Mouse (Mus musculus): ENCODE measurements around the gene Haus3.

Haus3 gene

DNA sequence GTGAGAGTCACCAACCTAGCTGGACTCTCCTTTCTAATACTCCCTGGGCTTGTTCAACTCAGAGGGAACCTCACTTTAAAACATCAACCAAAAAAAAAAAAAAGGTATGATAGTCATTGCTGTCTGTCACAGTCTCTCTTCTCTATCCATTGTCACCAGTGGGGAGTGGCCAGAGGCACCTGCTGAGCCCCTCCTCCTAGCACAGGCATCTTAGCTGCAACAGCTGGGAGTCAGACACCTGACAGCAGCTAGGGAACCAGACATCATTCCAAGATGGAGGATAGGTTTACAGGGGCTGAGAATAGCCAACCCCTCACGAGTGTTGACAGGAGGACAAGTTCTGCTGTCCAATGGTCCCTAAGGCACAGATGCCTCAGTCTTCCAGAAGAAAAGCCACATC, 25.1 kb upstream of the Haus3 start:
- TF ChIP-seq GATA4 (IDR thresholded peaks at IDR 0.05; ENCODE audit: insufficient replicate concordance, low read length), result no peak

DNA sequence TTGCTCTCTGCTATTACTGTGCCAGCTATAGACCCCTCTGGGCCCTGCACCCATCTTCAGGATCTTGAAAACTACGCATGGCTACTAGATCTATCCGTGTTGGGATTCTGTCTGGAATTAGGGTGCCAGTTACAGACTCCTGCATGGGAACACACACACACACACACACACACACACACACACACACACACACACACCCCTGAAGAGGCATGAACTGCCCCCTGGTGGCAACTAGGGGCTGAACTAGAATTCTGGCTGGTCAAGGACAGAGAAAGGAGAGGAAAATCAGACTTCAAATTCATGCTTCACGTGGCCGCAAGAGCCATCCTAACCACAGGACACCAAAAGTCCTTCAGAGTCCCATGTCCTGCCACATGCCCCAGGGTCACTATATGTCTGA, 22.5 kb upstream of the Haus3 start:
- no peak for TF ChIP-seq GATA4 (IDR thresholded peaks at IDR 0.05; ENCODE audit: insufficient replicate concordance, low read length)

DNA sequence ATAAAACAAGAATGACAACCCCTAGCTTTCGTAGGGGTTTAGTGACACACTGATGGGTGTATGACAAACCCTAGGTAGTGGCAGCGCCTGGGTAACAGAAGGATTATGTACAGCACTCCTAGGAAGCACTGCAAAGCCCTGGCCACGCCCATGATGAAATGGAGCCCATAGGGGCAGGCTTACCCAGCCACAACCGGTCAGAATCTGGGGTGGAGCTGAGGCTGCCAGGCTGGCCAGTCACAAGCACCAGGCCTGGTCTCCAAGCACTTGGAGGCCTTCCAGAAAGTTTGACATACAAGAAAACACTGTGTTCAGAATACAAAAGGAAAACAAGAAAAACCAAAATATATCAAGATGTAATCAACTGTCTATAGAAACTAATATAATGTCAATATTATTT, 21.7 kb upstream of the Haus3 start:
- no peak for TF ChIP-seq GATA4 (IDR thresholded peaks at IDR 0.05; ENCODE audit: insufficient replicate concordance, low read length)

DNA sequence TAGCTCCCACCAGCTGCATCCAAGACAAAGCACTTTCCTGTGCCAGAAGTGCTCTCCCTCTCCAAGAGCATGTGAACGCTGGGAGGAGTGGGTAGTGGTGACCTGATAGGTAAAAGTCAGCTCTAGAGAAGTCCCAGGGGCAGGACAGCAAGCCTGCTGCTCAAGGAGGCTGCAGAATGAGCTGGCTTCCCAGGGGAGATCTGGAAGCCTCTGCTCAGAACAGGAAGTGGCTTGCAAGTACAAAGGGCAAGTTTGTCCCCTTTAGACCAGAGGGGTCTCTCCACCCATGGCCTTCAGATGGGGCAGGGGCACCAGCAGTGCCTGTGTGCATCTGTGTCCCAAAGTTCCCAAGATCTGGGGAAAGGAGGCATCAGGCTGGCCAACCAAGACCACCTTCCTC, 20.2 kb upstream of the Haus3 start:
- TF ChIP-seq GATA4 (IDR thresholded peaks at IDR 0.05; ENCODE audit: insufficient replicate concordance, low read length), result no peak

DNA sequence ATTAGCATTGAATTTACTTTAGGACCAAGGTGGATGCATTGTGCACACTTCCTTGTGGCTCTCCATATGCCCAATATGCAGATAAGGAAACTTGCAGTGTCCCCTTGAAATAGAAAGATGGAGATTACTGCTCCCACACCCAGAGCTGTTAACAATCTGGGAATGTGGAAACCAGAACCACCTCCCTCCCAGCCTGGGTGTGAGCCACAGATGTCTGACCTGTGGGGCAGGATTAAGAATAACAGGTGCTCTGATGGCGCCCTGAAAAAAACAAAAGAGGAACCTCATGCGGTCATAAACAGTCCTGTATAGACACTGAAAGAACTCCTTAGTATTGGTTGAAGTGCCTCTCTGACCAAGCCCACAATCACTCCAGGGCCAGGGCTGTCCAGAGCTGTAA, 19.5 kb upstream of the Haus3 start:
- TF ChIP-seq GATA4 (IDR thresholded peaks at IDR 0.05; ENCODE audit: insufficient replicate concordance, low read length), result no peak

DNA sequence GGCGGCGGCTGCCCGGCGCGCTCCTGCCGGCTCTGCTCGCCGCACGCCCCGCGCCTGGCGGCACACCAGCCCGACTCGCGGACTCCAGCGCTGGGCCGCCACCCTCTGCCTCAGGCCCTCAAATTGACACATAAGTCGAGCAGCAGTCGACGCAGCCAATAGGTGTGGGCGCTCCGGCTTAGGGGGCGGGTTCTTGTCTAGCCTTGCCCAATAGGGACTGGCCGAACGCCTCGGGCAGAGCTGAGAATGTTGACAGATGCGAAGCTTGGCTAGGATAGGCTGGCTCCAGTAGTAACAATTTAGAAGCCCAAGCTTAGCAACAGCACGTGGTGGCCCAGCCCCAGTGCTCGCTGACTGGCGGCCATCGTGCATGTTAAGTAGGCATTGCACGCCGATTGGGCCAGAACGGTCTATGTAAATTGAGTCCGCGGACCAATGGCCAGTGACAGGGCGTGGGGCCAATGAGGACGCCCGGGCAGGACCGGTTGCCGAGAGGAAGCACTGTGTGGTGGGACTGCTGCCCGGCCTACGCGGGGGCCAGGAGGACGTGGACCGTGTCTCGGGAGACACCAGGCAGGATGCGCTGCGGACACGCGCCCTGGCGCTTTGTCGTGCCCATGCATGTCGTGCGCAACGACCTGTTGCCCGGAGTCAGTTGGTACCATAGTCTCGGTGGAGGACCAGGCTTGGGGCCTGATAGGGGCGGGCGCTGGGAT, 18.4 kb upstream of the Haus3 start, which contains the start of gene Mxd4:
Gene Mxd4, minus strand, starts transcription at position 120 of the 716 bp plus-strand sequence.
- TF ChIP-seq GATA4 (IDR thresholded peaks at IDR 0.05; ENCODE audit: insufficient replicate concordance, low read length), result peak; percentile 29; the same call in 1 of the 2 replicates

DNA sequence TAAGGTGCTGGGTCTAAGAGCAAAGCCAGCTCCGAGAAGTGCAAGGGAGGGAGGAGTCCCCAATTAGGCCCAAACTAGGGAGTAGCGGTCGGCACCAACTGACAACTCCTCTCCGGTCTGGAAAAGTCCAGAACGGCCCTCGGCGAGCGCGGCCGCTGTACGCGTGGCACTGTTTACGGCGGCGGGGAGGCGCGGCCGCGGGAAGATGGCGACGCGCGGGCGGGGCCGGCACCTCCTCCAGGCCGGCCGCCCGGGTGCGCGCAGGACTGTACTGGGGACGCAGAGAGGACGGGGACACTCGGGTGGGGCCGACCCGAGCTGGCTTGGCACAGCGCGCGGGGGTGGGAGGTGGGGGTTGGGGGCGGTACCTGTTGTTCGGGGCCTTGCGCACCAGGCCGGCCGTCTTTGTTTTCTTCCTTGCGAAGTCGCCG, 17.6 kb upstream of the Haus3 start:
- no peak for TF ChIP-seq GATA4 (IDR thresholded peaks at IDR 0.05; ENCODE audit: insufficient replicate concordance, low read length)

DNA sequence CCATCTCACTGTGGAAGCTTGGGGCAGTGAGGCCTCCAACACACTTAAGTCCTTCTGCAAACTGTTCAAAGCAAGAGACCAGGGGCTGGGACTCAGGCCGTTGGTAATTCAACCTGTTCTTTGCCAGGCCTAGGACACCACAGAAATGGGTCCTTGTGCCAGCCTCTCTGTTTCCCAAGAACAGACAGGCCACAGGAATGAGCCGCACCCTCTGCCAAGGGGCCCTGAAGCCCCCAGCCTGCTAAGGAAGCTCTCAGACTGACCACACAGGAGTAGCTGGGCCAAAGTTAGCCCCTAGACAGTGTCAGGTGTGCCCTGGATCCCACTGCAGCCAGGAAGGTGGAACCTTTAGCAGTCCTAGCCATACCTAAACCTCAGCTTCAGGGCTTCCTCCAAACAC, 17.1 kb upstream of the Haus3 start:
- TF ChIP-seq GATA4 (IDR thresholded peaks at IDR 0.05; ENCODE audit: insufficient replicate concordance, low read length), result no peak

DNA sequence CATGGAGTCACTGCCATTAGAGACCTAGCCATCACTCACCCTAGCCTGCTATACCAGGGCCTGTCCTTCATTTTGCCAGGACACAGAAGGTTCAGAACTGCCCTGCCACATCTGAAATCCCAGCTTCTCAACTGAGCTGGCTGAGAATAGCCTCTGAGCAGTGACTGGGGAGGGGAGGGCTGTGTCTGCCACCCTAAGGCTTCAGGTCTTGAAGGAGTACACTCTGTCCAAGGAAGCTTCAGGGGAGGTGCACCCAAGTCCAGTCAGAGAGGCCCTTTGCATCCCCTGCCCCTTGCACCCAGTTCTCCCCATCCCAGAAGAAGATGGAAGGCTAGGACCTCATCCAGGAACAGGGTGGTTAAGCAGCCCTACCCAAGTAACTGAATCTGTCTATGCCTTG, 16.5 kb upstream of the Haus3 start:
- TF ChIP-seq GATA4 (IDR thresholded peaks at IDR 0.05; ENCODE audit: insufficient replicate concordance, low read length), result no peak

DNA sequence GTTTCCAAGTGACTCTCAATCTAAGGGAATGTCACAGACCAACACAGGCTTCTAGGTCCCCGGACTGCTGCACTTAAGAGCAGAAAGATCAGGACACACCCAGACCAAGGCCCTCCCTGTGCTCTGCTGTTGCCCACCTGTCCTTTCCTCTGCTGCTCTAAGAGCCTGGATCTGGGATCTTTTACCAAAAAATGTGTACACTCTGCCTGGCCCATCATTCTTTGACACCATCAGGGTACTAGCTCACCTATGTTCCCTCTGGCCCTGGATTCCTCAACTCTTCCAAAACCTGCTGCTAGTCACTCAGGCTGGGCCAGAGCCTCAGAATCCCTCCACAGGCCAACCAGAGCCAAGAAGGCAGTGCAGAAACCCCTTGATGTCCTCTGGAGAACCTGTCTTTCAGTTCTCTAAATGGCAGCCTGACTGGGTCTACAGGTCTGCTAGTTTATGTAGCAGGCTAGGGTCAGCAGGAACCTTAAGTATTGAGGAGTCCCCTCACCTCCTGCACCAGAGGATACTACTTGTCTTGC, 15.8 kb upstream of the Haus3 start:
- no peak for TF ChIP-seq GATA4 (IDR thresholded peaks at IDR 0.05; ENCODE audit: insufficient replicate concordance, low read length)

DNA sequence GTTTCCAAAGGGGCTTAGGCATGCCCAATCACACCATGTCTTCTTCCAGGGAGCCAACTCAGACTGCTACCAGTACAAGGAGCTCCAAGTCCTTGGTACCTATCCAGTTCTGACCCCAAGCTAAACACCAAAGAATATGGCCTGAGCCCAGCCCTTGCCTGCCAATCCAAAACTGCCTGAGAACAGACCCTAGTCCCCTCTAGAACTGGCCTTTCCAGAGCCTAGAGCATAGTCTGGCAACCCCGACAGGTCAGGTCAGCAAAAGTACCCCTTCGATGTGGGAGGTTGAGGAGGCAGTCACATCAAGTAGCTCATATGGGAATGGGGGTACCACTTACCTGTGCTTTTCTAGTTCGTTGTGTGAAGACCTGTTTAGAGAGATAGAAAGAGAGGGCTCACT, 14.6 kb upstream of the Haus3 start:
- TF ChIP-seq GATA4 (IDR thresholded peaks at IDR 0.05; ENCODE audit: insufficient replicate concordance, low read length), result no peak

DNA sequence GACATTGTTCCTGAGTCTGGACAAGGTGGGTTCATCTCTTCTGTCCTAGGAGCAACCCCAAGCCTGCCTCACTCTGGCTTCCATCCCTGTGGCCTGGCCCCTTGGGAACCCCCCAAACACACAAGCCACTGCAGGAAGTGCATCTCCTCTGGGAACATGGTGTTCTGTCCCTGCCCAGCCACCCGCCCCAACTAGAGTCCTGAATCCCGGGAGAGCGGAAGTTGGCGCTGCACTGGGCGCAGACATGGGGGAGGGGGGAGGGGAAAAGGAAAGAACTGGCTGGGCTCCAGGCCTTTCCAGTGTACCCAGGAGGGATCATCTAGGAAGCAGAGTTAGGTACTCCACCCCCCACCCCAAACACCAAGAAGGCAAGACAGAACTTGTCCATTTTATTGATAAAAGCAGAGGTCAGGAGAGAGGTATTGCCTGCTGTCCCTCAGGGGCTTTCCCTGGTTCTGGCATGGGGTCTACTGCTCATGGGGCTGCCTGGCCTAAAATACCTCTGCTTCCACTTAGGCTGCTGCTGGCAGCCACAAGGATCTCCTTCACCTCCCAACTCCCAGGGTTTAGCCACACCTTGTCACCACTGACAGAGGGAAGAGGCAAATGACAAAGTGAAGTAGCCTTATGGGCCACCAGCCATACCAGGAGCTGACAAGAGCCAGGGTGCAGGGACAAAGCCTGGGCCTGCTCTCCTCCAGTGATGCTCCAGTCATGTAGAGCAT, 14.0 kb upstream of the Haus3 start:
- TF ChIP-seq GATA4 (IDR thresholded peaks at IDR 0.05; ENCODE audit: insufficient replicate concordance, low read length), result peak; percentile 60; the same call in 1 of the 2 replicates

DNA sequence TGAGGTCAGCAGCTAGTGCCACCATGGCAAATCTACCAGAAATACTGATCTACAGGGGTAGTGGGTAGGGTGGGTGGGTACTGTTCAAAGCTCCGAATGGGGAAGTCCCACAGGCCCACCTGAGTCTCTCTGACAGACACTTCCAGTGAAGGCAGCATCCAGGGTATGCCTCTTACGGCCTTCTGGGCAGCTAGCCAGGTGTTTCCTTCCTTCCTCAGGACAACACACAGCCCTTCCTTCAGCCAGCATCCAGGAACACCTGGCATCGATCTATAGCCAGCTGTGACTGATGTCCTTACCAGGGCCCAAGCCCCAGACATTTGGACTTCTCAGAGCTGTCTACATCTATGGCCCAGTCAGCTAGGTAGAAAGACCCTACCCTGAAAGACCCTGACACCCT, 13.2 kb upstream of the Haus3 start:
- TF ChIP-seq GATA4 (IDR thresholded peaks at IDR 0.05; ENCODE audit: insufficient replicate concordance, low read length), result no peak

DNA sequence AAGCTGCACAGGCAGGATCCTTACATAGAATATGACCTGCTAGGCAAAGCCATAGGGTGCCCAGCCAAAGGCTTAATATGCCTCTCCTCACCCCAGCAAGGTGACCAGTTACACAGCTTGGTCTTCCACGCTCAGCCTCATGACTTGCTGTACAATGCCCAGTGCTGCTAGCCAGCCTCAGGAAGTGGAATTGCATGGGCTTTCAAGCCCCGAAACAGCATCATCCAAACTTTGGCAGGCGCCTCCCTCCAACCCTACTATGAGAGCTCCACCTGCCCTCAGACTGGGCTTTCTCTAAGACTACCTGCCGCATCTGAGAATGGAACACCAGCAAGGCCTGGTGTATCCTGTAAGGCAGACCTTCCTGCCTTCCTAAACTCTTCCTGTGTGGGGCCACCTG, 8.5 kb upstream of the Haus3 start:
- no peak for TF ChIP-seq GATA4 (IDR thresholded peaks at IDR 0.05; ENCODE audit: insufficient replicate concordance, low read length)

DNA sequence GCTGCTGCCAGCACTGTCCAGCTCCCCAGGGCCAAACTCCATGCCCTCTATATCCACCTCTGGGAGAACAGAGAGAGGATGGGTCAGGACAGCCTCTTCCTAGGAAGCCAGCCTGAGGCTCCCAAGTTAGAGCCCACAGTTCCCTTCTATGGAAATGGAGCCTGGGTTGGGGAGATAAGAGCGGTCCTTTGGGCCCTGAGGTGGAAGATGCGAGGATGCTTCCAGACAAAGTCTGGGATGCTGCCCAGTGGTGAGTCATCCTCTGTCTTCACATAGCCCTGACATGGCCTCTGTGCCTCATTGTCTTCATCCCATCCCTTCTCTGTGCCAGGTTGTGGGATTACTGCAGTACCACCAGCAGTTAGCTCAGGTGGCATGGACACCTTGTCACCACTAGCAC, 7.8 kb upstream of the Haus3 start:
- TF ChIP-seq GATA4 (IDR thresholded peaks at IDR 0.05; ENCODE audit: insufficient replicate concordance, low read length), result no peak

DNA sequence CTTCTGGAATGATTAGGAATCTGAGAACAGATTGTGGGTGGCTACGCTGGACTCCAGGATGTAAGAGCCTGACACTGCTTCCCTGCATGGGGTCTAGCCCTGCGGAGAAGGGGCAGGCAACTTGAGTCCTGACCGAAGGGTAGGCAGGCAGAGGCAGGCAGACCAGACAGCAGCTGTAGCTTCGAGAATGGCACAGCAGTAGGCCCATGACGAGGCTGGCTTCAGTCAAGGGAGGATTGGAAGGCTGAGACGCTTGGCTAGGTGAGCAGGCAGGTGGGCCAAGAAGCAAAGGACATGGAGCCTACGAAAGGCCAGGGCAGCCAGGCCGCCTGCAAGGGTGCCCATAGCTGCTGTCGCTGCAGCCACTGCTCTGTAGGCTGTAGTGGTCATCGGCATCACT, 7.4 kb upstream of the Haus3 start:
- TF ChIP-seq GATA4 (IDR thresholded peaks at IDR 0.05; ENCODE audit: insufficient replicate concordance, low read length), result no peak

DNA sequence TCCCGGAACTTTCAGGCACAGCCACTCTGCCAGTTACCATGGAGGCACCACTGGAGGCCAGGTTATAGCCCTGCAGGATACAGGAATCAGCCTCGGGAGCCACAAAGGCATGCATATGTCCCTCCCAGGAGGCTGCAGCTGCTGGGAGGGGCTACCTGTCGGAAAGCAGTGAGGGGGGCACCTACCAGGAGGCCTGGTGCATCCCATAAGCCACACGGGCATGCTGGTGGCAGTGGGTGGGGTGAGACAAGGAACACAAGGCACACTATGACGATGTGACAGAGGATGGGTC, 6.0 kb upstream of the Haus3 start:
- no peak for TF ChIP-seq GATA4 (IDR thresholded peaks at IDR 0.05; ENCODE audit: insufficient replicate concordance, low read length)
